Mouse (Mus musculus) lung, adult 2 months (tissue): ENCODE results near the gene Zfp418.

Experiments used
- CTCF ChIP-seq: fragments of 200-500 bp; IDR thresholded peaks from 2 replicates; pipeline ENCODE4 v1.5.1; 2011; ENCODE audit warnings: mild to moderate bottlenecking, low read length, control low read depth; ENCODE audit not compliant: insufficient read depth
- POLR2A ChIP-seq: fragments of 200-500 bp; IDR thresholded peaks from 2 replicates; pipeline ENCODE4 v1.6.1; 2011; ENCODE audit warnings: low read depth, mild to moderate bottlenecking, control low read depth, low read length, borderline replicate concordance; ENCODE audit errors: extremely low read depth

DNA sequence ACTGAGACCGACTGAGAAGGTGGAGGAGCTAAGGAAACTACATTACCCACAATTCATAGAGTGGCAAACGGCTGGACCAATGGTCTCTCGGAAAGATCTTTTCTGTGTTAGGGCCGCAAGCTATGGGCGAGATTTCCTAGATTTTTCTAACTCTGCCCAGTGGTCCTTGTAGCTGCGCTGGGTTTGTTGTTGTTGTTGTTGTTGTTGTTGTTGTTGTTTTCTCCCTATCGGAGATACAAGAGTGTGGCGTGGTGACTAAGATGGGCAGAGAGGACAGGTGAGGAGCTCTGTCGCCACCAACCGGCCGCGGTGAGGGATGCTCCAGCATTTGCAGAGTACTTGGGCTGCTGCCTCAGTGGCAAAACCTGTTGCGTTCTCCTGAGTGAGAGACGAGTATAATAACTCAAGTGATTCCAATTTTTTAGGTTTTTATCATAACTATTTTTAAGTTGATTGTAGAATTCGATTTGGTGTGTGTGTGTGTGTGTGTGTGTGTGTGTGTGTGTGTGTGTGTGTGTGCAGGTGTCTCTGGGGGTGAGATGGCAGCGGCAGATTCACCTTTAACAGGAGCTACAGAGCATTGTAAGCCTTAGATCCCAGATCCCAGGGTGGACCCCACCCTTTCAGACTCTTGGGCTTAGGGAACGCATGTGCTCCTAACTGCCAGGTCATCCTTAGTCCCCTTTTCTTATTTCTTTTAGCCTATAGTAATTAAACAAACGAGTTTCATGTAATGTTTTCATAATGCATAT, 17.2 kb downstream of the Zfp418 start:
- TF ChIP-seq CTCF (peak; percentile 82), POLR2A (no peak)
